Mouse (Mus musculus) megakaryocyte progenitor cell, adult 5-6 weeks (primary cell): Measurements from ENCODE around the gene Rsad2. TPM values are rescaled to one million over a fixed set of nuclear protein-coding genes. Genes with fewer than 3 reads are reported as not detected.

Source experiments
- ATAC-seq: replicated peaks from 2 replicates; pipeline ENCODE4 v1.8.0; 2016; ENCODE audit warnings: mild to moderate bottlenecking, moderate TSS enrichment, inconsistent platforms; ENCODE audit not compliant: poor library complexity
- total RNA-seq, 2 experiments: library from RNA; stranded (forward) in 1 of 2; stranded (reverse) in 1 of 2; fragments of 157-497, 149-512 nt in 1 of 2; fragments of 200-1000 nt in 1 of 2; gene quantifications; 2 replicates each; pipeline versions ENCODE4 v1.2.3 to v1.2.4; 2015 to 2017

Gene Rsad2
- 0.96 and 1.3 TPM in 2 replicates for total RNA-seq (2015)
- 0.87 and 1.0 TPM in 2 replicates for total RNA-seq (2017)

GRCm38 (mm10) chr12:26456028-26456698, at the start of gene Rsad2:
Gene Rsad2 (minus strand): TSS chr12:26456452.
- peak; percentile 81 for ATAC-seq

DNA sequence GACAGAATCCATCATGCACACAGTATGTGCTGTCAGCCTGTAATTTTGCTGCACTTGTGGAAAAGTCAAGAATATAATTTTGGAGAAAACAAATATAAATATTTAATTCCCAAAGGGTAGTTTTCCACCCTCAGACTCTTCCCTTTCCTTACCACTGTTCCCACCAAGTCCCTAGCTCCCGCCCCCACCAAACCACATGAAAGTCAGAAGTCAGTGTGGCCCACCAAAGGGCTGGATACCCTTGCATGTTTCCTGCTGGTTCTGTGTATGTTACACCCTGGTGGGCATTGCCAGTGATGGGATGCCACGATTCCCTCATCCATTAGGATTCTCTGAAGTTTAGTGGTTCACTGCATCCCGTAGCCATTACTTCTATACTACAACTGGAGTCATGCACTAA, 44.8 kb upstream of the Rsad2 start:
- no peak for ATAC-seq

DNA sequence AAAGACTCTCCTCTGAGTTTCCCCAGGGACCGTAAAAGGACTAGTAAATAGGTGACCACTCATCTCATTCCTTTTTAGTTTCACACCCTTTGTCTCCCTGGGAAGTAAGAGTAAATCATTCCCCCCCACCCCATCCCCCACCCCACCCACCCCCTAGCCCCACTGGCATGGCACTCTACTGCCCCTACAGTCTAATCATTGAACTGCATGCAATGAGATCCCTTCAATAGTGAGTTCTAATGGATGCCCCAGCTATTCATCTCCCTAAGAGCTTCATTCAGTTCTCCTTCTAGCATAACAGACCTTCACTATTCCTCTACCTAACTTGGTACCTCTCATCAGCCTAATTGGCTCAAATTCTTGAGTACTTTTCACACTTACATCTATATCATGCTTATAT, 33.7 kb upstream of the Rsad2 start:
- peak; percentile 63; the same call in 1 of the 2 replicates for ATAC-seq

- ATAC-seq: no peak
These were observed 32.5 kb upstream of the Rsad2 start for GRCm38 (mm10) chr12:26488617-26489274.

DNA sequence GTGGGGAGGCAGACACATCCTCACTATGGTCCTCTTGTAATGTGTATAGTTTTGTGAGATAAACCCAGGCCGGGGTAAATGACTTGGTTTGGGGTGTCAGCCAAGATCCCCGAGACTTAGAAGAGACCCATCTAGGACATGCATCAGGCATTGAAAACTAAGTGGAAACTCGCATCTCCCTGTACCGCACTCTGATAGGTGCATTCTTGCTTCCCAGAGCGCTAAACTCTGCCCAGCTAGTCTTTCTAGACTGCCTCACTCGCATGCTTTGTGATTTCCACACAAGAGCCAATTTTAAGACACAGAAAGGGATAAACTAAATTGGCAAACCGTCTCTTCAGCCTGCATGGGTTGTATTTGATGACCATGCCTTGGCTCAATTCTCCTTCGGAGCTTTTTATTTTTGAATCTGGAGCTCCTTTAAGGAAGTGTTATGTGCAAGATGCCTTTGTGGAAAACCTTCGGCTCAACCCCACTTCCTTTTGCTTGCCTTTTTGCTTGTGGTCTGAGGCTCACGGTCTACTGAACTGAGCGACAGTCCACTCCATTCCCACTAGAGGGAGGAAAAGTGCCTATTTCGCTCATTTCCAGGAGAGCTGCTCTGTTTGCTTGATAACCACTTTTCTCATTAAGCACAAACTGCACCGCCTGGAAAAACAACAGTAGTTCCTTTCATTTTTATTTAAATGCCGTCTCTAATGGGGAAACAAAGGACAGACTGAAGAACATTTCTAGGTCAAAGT, 31.8 kb upstream of the Rsad2 start:
- peak; percentile 89 for ATAC-seq

GRCm38 (mm10) chr12:26485738-26486580, 29.7 kb upstream of the Rsad2 start:
- peak; percentile 55; the same call in 1 of the 2 replicates for ATAC-seq

GRCm38 (mm10) chr12:26478196-26479004, 22.1 kb upstream of the Rsad2 start:
- ATAC-seq: no peak

DNA sequence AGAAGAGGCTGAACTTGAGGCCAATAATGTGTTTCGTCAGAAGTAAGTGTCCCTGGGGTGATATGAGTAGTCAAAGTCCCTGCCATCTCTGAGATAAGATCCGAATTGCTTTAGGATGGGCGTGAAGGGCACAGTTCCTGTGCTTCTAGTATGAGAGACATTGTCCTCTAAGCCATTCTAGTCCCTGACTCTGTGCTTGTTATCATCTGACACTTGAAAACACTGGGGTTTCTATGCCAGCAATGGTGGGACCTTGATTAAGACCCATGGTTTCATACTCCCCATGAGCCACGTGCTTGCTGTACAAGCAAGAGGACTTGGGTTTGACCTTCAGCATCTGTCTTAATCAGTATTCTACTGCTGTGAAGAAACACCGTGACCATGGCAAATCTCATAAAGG, 20.9 kb upstream of the Rsad2 start:
- ATAC-seq: no peak

DNA sequence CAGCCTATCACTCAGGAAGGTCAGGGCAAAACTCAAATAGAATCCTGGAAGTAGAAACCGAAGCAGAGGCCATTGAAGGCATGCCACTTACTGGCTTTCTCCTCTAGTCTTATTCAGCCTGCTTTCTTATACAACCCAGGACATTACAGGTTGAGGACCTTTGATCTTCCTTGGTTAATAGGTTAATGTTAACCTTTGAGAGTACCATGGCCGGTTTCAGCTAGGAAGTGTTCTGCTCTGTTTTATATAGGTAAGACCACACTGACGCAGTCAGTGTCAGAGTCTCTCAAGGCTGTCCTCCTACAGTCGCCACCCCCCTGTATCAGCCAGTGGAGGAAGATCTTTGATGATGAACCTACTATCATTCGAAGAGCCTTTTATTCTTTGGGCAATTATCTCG, 17.5 kb upstream of the Rsad2 start:
- ATAC-seq: no peak

DNA sequence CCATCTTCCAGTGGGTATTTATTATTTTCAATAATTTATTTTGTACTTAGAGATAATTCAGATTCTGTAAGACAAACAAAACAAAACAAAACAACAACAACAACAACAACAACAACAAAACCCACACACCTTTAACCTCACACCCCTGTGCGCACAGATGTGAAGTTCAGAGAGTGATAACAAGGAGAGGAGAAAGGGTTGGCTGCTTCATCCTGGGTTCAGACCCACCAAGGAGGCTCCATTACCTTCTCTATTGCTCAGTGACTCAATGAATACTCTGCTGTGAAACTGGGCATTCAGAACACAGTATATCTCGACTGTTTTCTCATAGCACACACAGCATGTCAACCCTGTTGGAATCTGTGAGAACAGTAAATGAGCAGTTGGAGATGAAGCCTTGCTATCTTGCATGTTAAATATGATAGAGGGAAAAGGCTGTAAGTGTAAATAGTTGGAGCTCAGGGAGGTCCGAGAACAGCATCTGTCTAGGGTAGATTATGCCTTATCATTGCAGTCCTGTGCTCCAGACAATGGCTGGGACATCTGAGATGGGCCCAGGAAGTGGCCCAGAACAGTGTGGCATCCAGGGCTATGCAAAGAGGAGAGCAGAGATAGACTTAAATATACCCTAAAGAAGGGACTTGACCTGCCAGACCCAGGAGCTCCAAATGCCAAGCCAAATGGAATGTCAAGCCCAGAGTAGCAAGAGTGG, 16.7 kb upstream of the Rsad2 start:
- peak; percentile 62 for ATAC-seq

DNA sequence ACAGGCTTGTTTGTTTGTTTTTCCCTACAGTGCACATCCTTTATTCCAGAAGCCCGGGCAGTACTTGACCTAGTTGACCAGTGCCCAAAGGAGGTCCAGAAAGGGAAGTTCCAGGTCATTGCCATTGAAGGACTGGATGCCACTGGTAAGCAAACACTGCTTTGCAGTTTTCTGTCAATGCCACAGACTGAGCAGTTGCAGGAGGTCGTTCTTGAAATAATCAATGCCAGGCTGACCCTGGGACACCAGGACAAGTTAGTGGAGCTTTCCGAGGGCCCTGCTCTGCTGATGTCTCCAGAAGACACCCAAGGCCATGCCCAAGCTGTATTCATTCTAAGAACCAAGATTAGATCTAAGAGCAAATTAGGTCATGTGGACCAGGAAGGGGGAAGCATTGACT, 15.1 kb upstream of the Rsad2 start:
- ATAC-seq: no peak

GRCm38 (mm10) chr12:26470042-26470409, 13.8 kb upstream of the Rsad2 start:
- no peak for ATAC-seq

- peak; percentile 78 for ATAC-seq
These were observed 13.1 kb upstream of the Rsad2 start, which contains the start of gene Cmpk2 for GRCm38 (mm10) chr12:26469098-26470041. Gene Cmpk2 (plus strand): TSS chr12:26469204.

DNA sequence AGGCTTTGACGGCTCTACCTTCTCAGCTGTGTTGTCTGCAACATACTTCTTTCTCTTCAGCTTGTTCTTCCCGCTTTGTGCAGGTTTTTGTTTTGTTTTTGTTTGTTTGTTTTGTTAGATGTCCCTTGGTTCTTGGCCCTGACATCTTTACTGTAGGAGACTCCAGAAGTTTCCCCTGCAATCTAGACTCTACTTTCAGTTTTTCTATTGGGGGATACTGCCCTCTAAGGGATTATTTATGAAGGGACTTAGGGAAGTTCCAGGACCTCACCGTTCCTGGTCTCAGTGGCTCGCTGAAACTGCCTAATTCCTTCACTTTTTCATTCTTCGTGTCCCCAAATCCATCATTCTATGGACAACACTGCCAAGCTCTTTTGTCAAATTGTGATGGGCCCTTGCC, 9.3 kb upstream of the Rsad2 start:
- ATAC-seq: 0 out of 2 replicates have a peak, but pooled peaks have one; percentile 14

GRCm38 (mm10) chr12:26460091-26460490, 3.8 kb upstream of the Rsad2 start:
- peak; percentile 83 for ATAC-seq

DNA sequence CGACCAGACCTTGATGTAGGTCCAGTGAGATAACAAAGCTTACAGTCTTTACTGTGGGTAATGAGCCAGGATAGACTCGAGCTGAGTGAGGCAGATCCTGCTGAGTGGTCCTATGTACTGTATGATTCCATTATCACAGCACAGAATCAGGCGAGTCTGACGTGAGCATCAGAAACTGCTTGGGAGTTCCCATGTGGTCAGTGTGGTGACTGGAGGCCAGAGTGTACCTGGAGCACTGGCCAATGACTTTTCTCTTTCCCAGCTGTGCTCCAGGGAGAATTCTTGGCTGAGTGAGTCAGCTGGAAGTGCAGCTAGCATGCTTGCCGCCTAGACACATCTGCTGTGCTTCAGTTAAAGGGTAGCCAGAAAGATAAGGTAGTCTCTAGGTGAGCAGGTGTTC, 1.6 kb downstream of the Rsad2 start:
- no peak for ATAC-seq

DNA sequence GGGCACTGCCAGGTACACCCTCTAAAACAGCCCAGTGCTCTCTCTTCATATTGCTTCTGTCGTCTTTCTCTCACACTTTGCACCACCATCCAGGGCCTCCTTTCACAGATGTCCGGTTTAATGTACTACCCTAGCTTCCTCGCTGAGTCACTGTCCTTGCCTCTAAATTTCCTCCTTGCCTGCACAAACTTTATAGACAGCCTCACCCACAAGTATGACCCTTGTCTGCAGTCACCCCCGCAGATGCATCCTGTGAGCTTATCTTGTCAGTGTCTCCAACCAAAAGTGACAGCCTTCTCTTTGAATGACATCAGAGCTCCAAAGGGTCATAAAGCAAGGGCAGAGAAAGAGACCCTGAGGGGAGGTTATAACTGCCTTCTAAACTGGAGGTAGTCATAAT, 3.3 kb downstream of the Rsad2 start:
- ATAC-seq: peak; percentile 32

DNA sequence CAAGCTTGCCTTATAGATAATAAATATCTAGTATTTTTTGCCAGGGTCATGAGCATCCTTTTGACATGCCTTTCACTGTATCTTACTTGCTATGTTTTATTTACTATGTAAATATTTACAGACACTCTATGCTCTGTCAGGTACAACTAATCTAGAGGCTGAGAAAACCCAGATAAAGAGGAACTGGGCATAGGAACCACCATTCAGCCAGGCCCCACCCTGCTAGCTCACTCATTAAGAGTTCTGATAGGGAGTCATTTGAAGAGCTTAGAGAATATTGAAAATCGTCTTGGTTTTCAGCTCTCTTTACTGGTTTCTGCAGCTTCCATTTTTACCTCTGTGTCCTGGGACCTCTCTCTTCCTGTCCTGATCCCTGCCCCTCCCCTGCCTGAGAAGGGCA, 5.1 kb downstream of the Rsad2 start:
- ATAC-seq: peak; percentile 41
